20 mouse cellular contexts compared by ENCODE assay signal in genomic region chr3:145642861-145643260, GRCm38 (mm10). TPM values are rescaled to one million over a fixed set of nuclear protein-coding genes. Genes with fewer than 3 reads are reported as not detected.
DNase-seq lines count a peak whose midpoint lies in the region; ATAC-seq and TF ChIP-seq lines count a peak whose summit lies in the region.
"Had no signal": no experiment of that assay in that cellular context is flagged by ENCODE, and none has a peak within 500 bp of the region (broad histone marks: within the 10 kb centered on the region; RNA-seq: fewer than 3 reads in every experiment).

No protein-coding gene starts in this region.

- ATAC-seq in intestine, postnatal 0 days = peak; percentile 43; the same call in 1 of the 2 replicates
- ATAC-seq in intestine, embryonic 16.5 days = no peak
- ATAC-seq: hindbrain, embryonic 16.5 days; midbrain, embryonic 16.5 days had no signal

- H3K9me3 ChIP-seq in intestine, postnatal 0 days (ENCODE audit: control insufficient read depth) = no peaks in the 10 kb centered on the region
- no peaks in the 10 kb centered on the region for H3K9me3 ChIP-seq in intestine, embryonic 16.5 days (ENCODE audit: control insufficient read depth, low read length)
- H3K9me3 ChIP-seq in forebrain, embryonic 10.5 days = no peaks in the 10 kb centered on the region
- H3K9me3 ChIP-seq: heart, embryonic 10.5 days; hindbrain, embryonic 10.5 days; limb, embryonic 15.5 days; liver, embryonic 15.5 days; neural tube, embryonic 13.5 days; stomach, embryonic 15.5 days had no signal

- TF ChIP-seq CTCF in intestine, postnatal 0 days (IDR thresholded peaks at IDR 0.05; ENCODE audit: low read depth) = no peak

- WGBS in intestine, postnatal 0 days = 60% methylated on average over 11 of the region's 11 CpGs
- 52% methylated on average over 11 of the region's 11 CpGs for WGBS in intestine, embryonic 16.5 days
- WGBS in forebrain, embryonic 10.5 days = 56% methylated on average over 11 of the region's 11 CpGs

- DNase-seq in adrenal gland, postnatal 10 days = peak; percentile 41
- no peak for DNase-seq in adrenal gland, adult 2 months
- DNase-seq in ZHBTc4 (ENCODE audit: low read depth, low spot score) = peak; percentile 31
- DNase-seq in kidney, postnatal 36 days = peak; percentile 45 to 51
- no peak for DNase-seq in forebrain, embryonic 10.5 days (ENCODE audit: extremely low spot score, low spot score)
- DNase-seq: cerebellum, adult 18-20 months; cerebellum, postnatal 14 days; thymus, postnatal 25 days had no signal

- H3K4me3 ChIP-seq in intestine, postnatal 0 days (ENCODE audit: low read depth, low read length) = no peak overlapping the region
- no peak overlapping the region for H3K4me3 ChIP-seq in intestine, embryonic 16.5 days (ENCODE audit: low read length)
- no peak overlapping the region for H3K4me3 ChIP-seq in forebrain, embryonic 10.5 days
- H3K4me3 ChIP-seq: heart, embryonic 10.5 days; hindbrain, embryonic 10.5 days; limb, embryonic 15.5 days; liver, embryonic 15.5 days; myocyte; neural tube, embryonic 13.5 days; stomach, embryonic 15.5 days had no signal

- H3K27me3 ChIP-seq in intestine, postnatal 0 days (replicated peaks; ENCODE audit: control insufficient read depth, insufficient read depth, low read length) = no peaks in the 10 kb centered on the region
- no peaks in the 10 kb centered on the region for H3K27me3 ChIP-seq in intestine, embryonic 16.5 days (replicated peaks; ENCODE audit: control insufficient read depth, insufficient read depth, low read length)
- H3K27me3 ChIP-seq in forebrain, embryonic 10.5 days (ENCODE audit: poor library complexity, severe bottlenecking) = peaks cover 18% of the 10 kb centered on the region; the same call in 1 of the 2 replicates
- H3K27me3 ChIP-seq: limb, embryonic 15.5 days; stomach, embryonic 15.5 days had no signal

- H3K36me3 ChIP-seq in intestine, postnatal 0 days (ENCODE audit: control insufficient read depth, insufficient read depth) = peaks cover 8% of the 10 kb centered on the region; the same call in 1 of the 2 replicates
- H3K36me3 ChIP-seq in intestine, embryonic 16.5 days (ENCODE audit: control insufficient read depth, insufficient read depth, low read length) = peaks cover 6% of the 10 kb centered on the region
- peaks cover 10% of the 10 kb centered on the region for H3K36me3 ChIP-seq in forebrain, embryonic 10.5 days (replicated peaks)
- H3K36me3 ChIP-seq: liver, embryonic 15.5 days; neural tube, embryonic 13.5 days; stomach, embryonic 15.5 days had no signal

- H3K4me2 ChIP-seq in intestine, postnatal 0 days (replicated peaks; ENCODE audit: low read depth) = no peak overlapping the region
- no peak overlapping the region for H3K4me2 ChIP-seq in intestine, embryonic 16.5 days (ENCODE audit: low read depth, low read length)
- H3K4me2 ChIP-seq: limb, embryonic 15.5 days; liver, embryonic 15.5 days; neural tube, embryonic 13.5 days; stomach, embryonic 15.5 days had no signal

- no peak overlapping the region for H3K27ac ChIP-seq in intestine, postnatal 0 days (ENCODE audit: low read depth, low read length)
- H3K27ac ChIP-seq in intestine, embryonic 16.5 days (ENCODE audit: low read length) = no peak overlapping the region
- H3K27ac ChIP-seq in forebrain, embryonic 10.5 days = no peak overlapping the region
- H3K27ac ChIP-seq: heart, embryonic 10.5 days; hindbrain, embryonic 10.5 days; limb, embryonic 15.5 days; liver, embryonic 15.5 days; macrophage; neural tube, embryonic 13.5 days; stomach, embryonic 15.5 days had no signal

- 0 out of 2 replicates have a peak, but pooled peaks cover 3% of the 10 kb centered on the region for H3K4me1 ChIP-seq in intestine, postnatal 0 days (replicated peaks; ENCODE audit: control insufficient read depth, insufficient read depth, low read length)
- 0 out of 2 replicates have a peak, but pooled peaks cover 2% of the 10 kb centered on the region for H3K4me1 ChIP-seq in intestine, embryonic 16.5 days (ENCODE audit: control insufficient read depth, insufficient read depth, low read length)
- H3K4me1 ChIP-seq in forebrain, embryonic 10.5 days = peaks cover 58% of the 10 kb centered on the region
- H3K4me1 ChIP-seq: liver, embryonic 15.5 days; stomach, embryonic 15.5 days had no signal

- no peak overlapping the region for H3K9ac ChIP-seq in intestine, postnatal 0 days (ENCODE audit: low read depth, low read length)
- no peak overlapping the region for H3K9ac ChIP-seq in intestine, embryonic 16.5 days (ENCODE audit: low read depth, low read length)
- H3K9ac ChIP-seq: limb, embryonic 15.5 days; liver, embryonic 15.5 days; neural tube, embryonic 13.5 days; stomach, embryonic 15.5 days had no signal

RNA-seq across cellular contexts. Expression of gene Ccn1, which starts 6.9 kb away (rescaled TPM):
- total RNA-seq in adrenal gland, postnatal 10 days (2021) = 10 to 100 TPM; 18.6 to 47.5 TPM
- total RNA-seq in adrenal gland, adult 2 months (2021) = 10 to 100 TPM; 13.5 to 24.3 TPM
- polyA plus RNA-seq in adrenal gland, adult 2 months (2012; rRNA removed) = 12.4 and 14.7 TPM in 2 replicates
- polyA plus RNA-seq in intestine, postnatal 0 days (2015; fragmentation: Nextera tagmentation; extraction: Ambion mirVana) = 33.1 and 37.0 TPM in 2 replicates
- polyA plus RNA-seq in intestine, embryonic 16.5 days (2015; fragmentation: Nextera tagmentation; extraction: Ambion mirVana) = 50.3 and 55.5 TPM in 2 replicates
- polyA plus RNA-seq in forebrain, embryonic 10.5 days (2016; fragmentation: Nextera tagmentation; extraction: Ambion mirVana) = 49.9 and 64.8 TPM in 2 replicates

Comparison
In these comparisons a context has a peak if more than half of its experiments do, and no peak if none do; other contexts are left out.
1. DNase-seq: peak in adrenal gland, postnatal 10 days (single experiment), ZHBTc4 (single experiment) and kidney, postnatal 36 days (2 of 2); none in adrenal gland, adult 2 months (single experiment) and forebrain, embryonic 10.5 days (single experiment).